Mouse (Mus musculus) limb, embryonic 15.5 days (tissue): ENCODE data around the gene Vwa5b2. TPM values are rescaled to one million over a fixed set of nuclear protein-coding genes. Genes with fewer than 3 reads are reported as not detected.

Experiments
- ATAC-seq: fragments of 200-750 bp; cut with Nextera tagmentation; 2 replicates; pipeline ENCODE4 v1.8.0; 2017; ENCODE audit warnings: low read depth, moderate TSS enrichment; ENCODE audit not compliant: insufficient number of reproducible peaks, low FRiP score, low TSS enrichment
- H3K27ac ChIP-seq: fragments of 300-500 bp; sonication (generic); 2 replicates; pipeline ENCODE4 v1.5.1; 2015; ENCODE audit warnings: moderate library complexity, mild to moderate bottlenecking, inconsistent platforms
- H3K27me3 ChIP-seq: fragments of 300-500 bp; sonication (generic); 2 replicates; pipeline ENCODE4 v1.6.1; 2015; ENCODE audit warnings: inconsistent platforms
- H3K36me3 ChIP-seq: fragments of 300-500 bp; sonication (generic); 2 replicates; pipeline ENCODE4 v1.6.1; 2015; ENCODE audit warnings: inconsistent platforms
- H3K4me1 ChIP-seq: fragments of 300-500 bp; sonication (generic); 2 replicates; pipeline ENCODE4 v1.6.1; 2015; ENCODE audit warnings: inconsistent platforms
- H3K4me2 ChIP-seq: fragments of 300-500 bp; sonication (generic); 2 replicates; pipeline ENCODE4 v1.6.1; 2015; ENCODE audit warnings: mild to moderate bottlenecking, inconsistent platforms
- H3K4me3 ChIP-seq: fragments of 300-500 bp; sonication (generic); 2 replicates; pipeline ENCODE4 v1.5.1; 2015; ENCODE audit warnings: mild to moderate bottlenecking, inconsistent platforms
- H3K9ac ChIP-seq: fragments of 300-500 bp; sonication (generic); 2 replicates; pipeline ENCODE4 v1.6.1; 2015; ENCODE audit warnings: inconsistent platforms
- H3K9me3 ChIP-seq: fragments of 300-500 bp; sonication (generic); 2 replicates; pipeline ENCODE4 v1.6.1; 2016; ENCODE audit warnings: inconsistent platforms
- WGBS: fragments of 180-500 bp; shearing (Covaris S2); methylation state at CpG from one replicate; pipeline ENCODE4 v1.1.7; 2015; 5-methylcytosine and 5-hydroxymethylcytosine counted together
- polyA plus RNA-seq: library from polyadenylated mRNA; unstranded; fragments of >200 nt; fragmentation: Nextera tagmentation; extraction: Ambion mirVana; gene quantifications from 2 replicates; pipeline ENCODE4 v1.2.1, GENCODE M21; 2015

Vwa5b2 gene
- polyA plus RNA-seq, 1 experiment from 2014 or later, result 0.55 TPM

DNA sequence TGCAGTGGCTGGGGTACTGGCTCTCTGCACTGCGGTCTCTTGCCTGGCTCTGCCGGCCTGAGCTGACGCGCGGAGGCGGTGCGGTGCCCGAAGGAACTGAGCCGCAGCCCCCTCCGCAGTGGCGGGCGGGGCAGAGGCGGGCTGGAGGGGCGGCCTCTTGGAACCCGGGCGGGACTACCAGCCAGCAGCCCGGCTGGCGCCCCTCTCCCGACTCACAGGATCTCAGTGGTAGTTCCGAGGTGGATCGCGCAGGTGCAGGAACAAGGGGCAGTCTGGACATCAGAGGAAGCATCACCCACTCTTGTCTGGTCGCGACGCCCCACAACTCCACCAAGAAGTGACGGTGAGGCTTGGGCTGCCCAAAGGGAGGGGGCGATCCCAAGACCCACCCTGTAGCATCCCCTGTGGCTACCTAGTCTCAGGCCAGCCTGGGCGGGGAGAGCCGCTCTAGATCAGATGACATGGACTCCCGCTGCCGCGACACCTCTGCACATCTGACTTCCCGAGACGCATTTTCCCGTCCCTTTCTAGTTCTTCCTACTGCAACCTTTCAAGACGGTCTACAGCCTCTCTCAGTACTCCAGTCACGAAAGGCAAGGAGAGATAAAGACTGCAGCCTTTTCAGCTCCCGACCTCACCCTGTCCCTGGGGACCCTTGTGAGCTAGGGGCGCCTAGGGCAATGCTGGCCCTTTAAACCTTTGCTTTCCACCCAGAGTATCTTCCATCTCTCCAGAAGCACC is 838 bp downstream of the Vwa5b2 start:
- ATAC-seq, result peak; percentile 57
- H3K4me1 ChIP-seq, result peaks cover 23% of the 10 kb centered on the region
- H3K9me3 ChIP-seq, result no peaks in the 10 kb centered on the region
- H3K36me3 ChIP-seq, result no peaks in the 10 kb centered on the region
- H3K27me3 ChIP-seq, result peaks cover 65% of the 10 kb centered on the region
- peak overlapping the region; percentile 52 for H3K4me3 ChIP-seq
- H3K27ac ChIP-seq, result no peak overlapping the region
- peak overlapping the region; percentile 94 for H3K4me2 ChIP-seq
- WGBS, result under 1% methylated on average over 37 of the region's 39 CpGs
- peak overlapping the region; percentile 21 for H3K9ac ChIP-seq

GRCm38 (mm10) chr16:20590680-20591038 is 1.4 kb downstream of the Vwa5b2 start:
- Histone ChIP-seq H3K4me2 (peak overlapping the region; percentile 94), H3K27ac (no peak overlapping the region), H3K4me3 (peak overlapping the region; percentile 52), H3K27me3 (peaks cover 69% of the 10 kb centered on the region), H3K4me1 (peaks cover 23% of the 10 kb centered on the region), H3K36me3 (no peaks in the 10 kb centered on the region), H3K9ac (no peak overlapping the region), H3K9me3 (no peaks in the 10 kb centered on the region)
- WGBS, result 2% methylated on average over 17 of the region's 17 CpGs
- ATAC-seq, result no peak

- peaks cover 23% of the 10 kb centered on the region for H3K4me1 ChIP-seq
- peaks cover 74% of the 10 kb centered on the region for H3K27me3 ChIP-seq
- ATAC-seq, result no peak
- H3K4me2 ChIP-seq, result peak overlapping the region; percentile 94; the same call in 1 of the 2 replicates
- no peaks in the 10 kb centered on the region for H3K36me3 ChIP-seq
- no peak overlapping the region for H3K9ac ChIP-seq
- no peak overlapping the region for H3K27ac ChIP-seq
- peak overlapping the region; percentile 52 for H3K4me3 ChIP-seq
- WGBS, result 3% methylated on average over 48 of the region's 48 CpGs
- no peaks in the 10 kb centered on the region for H3K9me3 ChIP-seq
These were observed 1.9 kb downstream of the Vwa5b2 start for GRCm38 (mm10) chr16:20591076-20591705.

DNA sequence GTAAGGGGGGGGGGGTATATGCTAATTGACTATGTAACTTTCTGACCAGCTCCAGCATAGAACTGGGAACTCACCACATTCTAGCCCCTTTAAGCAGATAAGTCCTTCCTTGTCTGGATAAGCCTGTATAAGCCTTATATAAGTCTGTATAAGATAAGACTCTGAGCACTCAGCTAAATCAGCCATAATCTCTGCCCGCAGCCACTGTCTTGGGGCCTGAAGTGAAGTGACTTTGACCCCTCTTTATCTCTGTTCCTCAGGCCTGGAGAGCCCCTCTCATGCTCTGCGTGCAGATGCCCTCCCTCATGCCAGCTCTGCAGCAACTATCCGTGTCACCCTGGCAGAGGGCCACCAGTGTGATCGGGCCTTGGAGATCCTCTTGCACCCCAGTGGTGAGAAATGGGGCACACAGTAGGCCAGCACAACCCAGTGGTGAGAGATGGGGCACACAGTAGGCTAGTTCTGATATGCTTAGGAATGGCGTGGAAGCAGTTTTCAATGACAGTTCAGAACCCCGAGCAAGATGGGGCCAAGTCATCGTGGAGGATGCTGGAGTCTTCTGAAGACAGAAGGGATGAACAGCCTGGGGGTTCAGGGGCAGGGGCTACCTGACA is 5.9 kb downstream of the Vwa5b2 start:
- H3K9ac ChIP-seq, result no peak overlapping the region

DNA sequence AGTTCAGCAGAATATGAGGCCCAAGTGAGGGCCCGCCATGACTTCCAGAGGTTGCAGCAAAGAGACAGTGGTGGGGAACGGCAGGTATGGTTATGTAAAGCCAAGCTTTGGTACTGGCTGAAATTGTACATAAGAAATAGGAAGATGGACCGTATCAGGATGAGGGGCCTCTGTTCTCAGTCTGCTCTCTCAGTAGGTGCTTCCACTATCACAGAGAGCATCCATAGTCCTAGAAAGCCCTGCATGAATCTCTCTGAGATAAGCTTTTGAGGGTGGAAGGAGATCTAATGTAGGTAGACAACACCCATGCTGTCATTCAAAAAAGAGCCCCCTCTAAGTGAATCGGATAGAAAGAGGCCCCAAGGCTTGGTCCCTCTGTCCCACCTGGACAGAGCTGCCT is 6.5 kb downstream of the Vwa5b2 start:
- H3K4me3 ChIP-seq, result no peak overlapping the region
- H3K4me2 ChIP-seq, result no peak overlapping the region
- H3K27me3 ChIP-seq, result peaks cover 51% of the 10 kb centered on the region
- H3K9ac ChIP-seq, result no peak overlapping the region
- no peak overlapping the region for H3K27ac ChIP-seq
- no peaks in the 10 kb centered on the region for H3K36me3 ChIP-seq
- no peak for ATAC-seq
- WGBS, result 85% methylated on average over 4 of the region's 4 CpGs
- no peaks in the 10 kb centered on the region for H3K9me3 ChIP-seq
- H3K4me1 ChIP-seq, result peaks cover 7% of the 10 kb centered on the region

More for the DNA sequence above, 5.9 kb downstream of the Vwa5b2 start:
- H3K4me3 ChIP-seq, result no peak overlapping the region
- H3K36me3 ChIP-seq, result no peaks in the 10 kb centered on the region
- 84% methylated on average over 7 of the region's 7 CpGs for WGBS
- no peak overlapping the region for H3K4me2 ChIP-seq
- H3K27ac ChIP-seq, result no peak overlapping the region
- H3K9me3 ChIP-seq, result no peaks in the 10 kb centered on the region
- H3K4me1 ChIP-seq, result peaks cover 13% of the 10 kb centered on the region
- ATAC-seq, result no peak
- peaks cover 57% of the 10 kb centered on the region for H3K27me3 ChIP-seq

DNA sequence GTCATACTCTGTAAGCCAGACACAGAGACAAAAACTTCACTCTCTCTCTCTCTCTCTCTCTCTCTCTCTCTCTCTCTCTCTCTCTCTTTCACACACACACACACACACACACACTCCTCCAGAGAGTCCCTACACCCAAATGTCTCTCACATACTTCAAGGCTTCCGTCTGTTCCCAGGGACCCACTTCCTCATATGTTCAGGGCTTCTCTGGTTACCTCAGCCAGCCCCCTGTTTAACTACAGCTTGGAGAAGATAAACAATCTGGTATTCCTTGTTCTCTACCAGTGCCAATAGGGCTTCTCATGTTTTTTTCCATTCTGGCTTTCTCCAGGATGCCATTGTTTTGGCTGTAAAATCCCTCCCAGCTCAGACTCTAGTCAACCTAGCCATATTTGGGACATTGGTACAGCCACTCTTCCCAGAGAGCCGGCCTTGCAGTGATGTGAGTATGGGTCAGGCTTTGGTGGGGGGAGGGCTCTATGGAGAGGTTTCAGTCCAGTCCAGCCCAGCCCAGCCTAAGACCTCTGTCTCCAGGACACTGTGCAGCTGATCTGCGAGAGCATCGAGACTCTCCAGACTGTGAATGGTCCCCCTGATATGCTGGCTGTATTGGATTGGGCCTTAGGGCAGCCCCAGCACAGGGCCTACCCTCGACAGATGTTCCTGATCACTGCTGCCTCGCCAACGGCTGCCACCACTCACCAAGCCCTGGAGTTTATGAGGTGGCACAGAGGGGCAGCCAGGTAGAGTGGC is 7.6 kb downstream of the Vwa5b2 start:
- no peak for ATAC-seq
- WGBS, result 37% methylated on average over 7 of the region's 7 CpGs

DNA sequence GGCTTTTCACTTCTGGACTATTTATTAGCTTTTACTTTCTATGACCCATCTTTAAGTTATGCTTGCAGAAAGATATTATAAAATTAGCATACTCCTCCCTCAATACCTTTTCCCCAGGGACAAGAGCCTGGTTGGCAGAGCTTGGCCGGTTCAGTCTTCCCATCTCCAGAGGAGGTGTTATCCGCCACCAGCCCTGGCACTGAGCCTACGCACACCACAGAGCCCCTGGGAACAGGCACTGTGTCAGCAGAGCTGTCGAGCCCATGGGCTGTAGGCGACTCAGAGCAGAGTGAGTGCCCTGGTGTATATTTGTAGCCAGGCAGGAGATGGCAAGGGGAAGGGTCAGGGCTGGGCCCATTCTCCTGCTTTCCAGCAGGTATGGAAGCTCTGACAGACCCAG is 11.2 kb downstream of the Vwa5b2 start:
- Histone ChIP-seq H3K36me3 (peaks cover 12% of the 10 kb centered on the region), H3K4me3 (no peak overlapping the region), H3K4me1 (peaks cover 6% of the 10 kb centered on the region; the same call in 1 of the 2 replicates), H3K27me3 (peaks cover 7% of the 10 kb centered on the region), H3K27ac (no peak overlapping the region), H3K9ac (no peak overlapping the region), H3K4me2 (no peak overlapping the region), H3K9me3 (no peaks in the 10 kb centered on the region)
- WGBS, result 78% methylated on average over 5 of the region's 5 CpGs
- no peak for ATAC-seq

More for the DNA sequence above, 7.6 kb downstream of the Vwa5b2 start:
- Histone ChIP-seq H3K9ac (no peak overlapping the region), H3K27me3 (peaks cover 40% of the 10 kb centered on the region), H3K4me2 (no peak overlapping the region), H3K4me1 (no peaks in the 10 kb centered on the region), H3K9me3 (no peaks in the 10 kb centered on the region), H3K27ac (no peak overlapping the region), H3K4me3 (no peak overlapping the region), H3K36me3 (no peaks in the 10 kb centered on the region)

GRCm38 (mm10) chr16:20604705-20605104 is 15.4 kb downstream of the Vwa5b2 start:
- Histone ChIP-seq H3K9ac (no peak overlapping the region), H3K4me1 (peaks cover 8% of the 10 kb centered on the region), H3K4me2 (no peak overlapping the region), H3K9me3 (no peaks in the 10 kb centered on the region), H3K36me3 (peaks cover 40% of the 10 kb centered on the region), H3K27ac (no peak overlapping the region), H3K27me3 (no peaks in the 10 kb centered on the region), H3K4me3 (no peak overlapping the region)
- no peak for ATAC-seq
- 44% methylated on average over 9 of the region's 9 CpGs for WGBS

GRCm38 (mm10) chr16:20610501-20611356 is 21.5 kb downstream of the Vwa5b2 start:
- no peaks in the 10 kb centered on the region for H3K27me3 ChIP-seq
- H3K4me1 ChIP-seq, result peaks cover 9% of the 10 kb centered on the region
- H3K27ac ChIP-seq, result peak overlapping the region; percentile 85
- H3K9me3 ChIP-seq, result no peaks in the 10 kb centered on the region
- H3K4me3 ChIP-seq, result peak overlapping the region; percentile 58
- under 1% methylated on average over 28 of the region's 28 CpGs for WGBS
- peak overlapping the region; percentile 91 for H3K4me2 ChIP-seq
- peak overlapping the region; percentile 61 for H3K9ac ChIP-seq
- no peak; the same call in 1 of the 2 replicates for ATAC-seq
- H3K36me3 ChIP-seq, result peaks cover 26% of the 10 kb centered on the region

DNA sequence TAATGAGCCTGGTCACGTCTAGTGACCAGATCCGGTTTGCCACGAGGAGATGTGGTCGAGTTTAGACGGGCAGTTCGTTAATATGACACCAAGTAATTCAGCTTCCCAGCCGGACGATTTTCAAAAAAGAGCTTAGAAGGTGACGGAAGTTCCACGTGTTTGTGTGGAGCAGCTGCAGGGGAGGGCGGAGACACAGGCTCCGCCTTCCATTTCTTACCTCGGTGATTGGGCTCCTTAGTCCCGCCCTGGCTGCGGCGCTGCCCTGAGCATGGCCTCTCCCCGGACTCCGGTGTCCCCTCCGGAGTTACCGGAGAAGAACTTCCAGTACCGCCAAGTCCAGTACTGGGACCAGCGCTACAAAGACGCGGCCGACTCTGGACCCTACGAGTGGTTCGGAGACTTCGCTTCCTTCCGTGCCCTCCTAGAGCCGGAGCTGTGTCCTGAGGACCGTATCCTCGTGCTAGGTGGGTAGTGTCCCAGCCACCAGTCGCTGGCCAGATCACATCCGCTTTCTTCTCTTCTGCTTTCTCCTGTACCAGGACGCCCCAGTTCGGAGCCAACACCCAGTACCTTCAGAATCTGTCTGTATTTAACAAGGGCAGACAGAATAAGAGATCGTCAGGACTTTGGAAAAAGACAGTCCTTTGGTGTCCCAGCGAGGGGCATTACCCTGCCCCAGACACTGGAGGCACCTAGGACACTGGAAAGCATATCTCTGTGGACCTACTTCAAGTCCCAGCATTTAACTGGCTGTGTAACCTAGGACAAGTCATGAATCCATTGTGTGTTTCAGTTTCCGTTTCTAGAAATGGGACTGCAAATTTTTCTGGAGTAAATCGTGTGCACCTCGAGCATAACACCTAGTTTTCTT is 22.3 kb downstream of the Vwa5b2 start, which contains the start of the genes Eef1akmt4, Gm49333 and Alg3:
TSS of gene Eef1akmt4 (plus strand) at position 237 of the 871 bp plus-strand sequence.
TSS of gene Gm49333 (plus strand) at position 254 of the 871 bp plus-strand sequence.
TSS of gene Alg3 (minus strand) at position 379 of the 871 bp plus-strand sequence.
- H3K4me2 ChIP-seq, result peak within 1 kb of the TSS; percentile 91
- WGBS, result 2% methylated on average over 41 of the region's 41 CpGs
- H3K27ac ChIP-seq, result peak within 1 kb of the TSS; percentile 85
- peak within 1 kb of the TSS; percentile 61 for H3K9ac ChIP-seq
- ATAC-seq, result peak; percentile 94
- peaks cover 17% of the 10 kb centered on the region for H3K36me3 ChIP-seq
- H3K27me3 ChIP-seq, result no peaks in the 10 kb centered on the region
- no peaks in the 10 kb centered on the region for H3K9me3 ChIP-seq
- H3K4me1 ChIP-seq, result peaks cover 9% of the 10 kb centered on the region
- peak within 1 kb of the TSS; percentile 58 for H3K4me3 ChIP-seq
